Mouse (Mus musculus): ENCODE results near the gene Tmem182. TPM values are rescaled to one million over a fixed set of nuclear protein-coding genes. Genes with fewer than 3 reads are reported as not detected.

The Tmem182 gene
- 0.05 TPM in 1 of 2 replicates, not detected in the other for polyA plus RNA-seq (2021; fragmentation: Nextera tagmentation)
- long read RNA-seq, experiment 1, result 0 reads
- long read RNA-seq, experiment 2, partial matches to known transcripts, result 0 of 1 reads
- long read RNA-seq, experiment 2, other reads (novel, unspliced or antisense), result 0 of 1 reads

GRCm38 (mm10) chr1:40805351-40805750, at the start of gene Tmem182:
Gene Tmem182, plus strand, starts transcription at chr1:40805601.

GRCm38 (mm10) chr1:40790324-40791141, 14.9 kb upstream of the Tmem182 start, which contains the start of gene Mfsd9:
Gene Mfsd9, minus strand, starts transcription at chr1:40790687.

Other genes starting within 250 kb of the Tmem182 start
- 0.15 and 0.32 TPM in 2 replicates for gene Slc9a4, start 225.5 kb upstream of the Tmem182 start, polyA plus RNA-seq (2021; fragmentation: Nextera tagmentation)
- 0.82 and 0.93 TPM in 2 replicates for gene Slc9a2, start 125.0 kb upstream of the Tmem182 start, polyA plus RNA-seq (2021; fragmentation: Nextera tagmentation)
- 2.5 and 2.9 TPM in 2 replicates for gene Mfsd9, start 14.9 kb upstream of the Tmem182 start, polyA plus RNA-seq (2021; fragmentation: Nextera tagmentation)